Mouse (Mus musculus): ENCODE measurements around the gene Oprm1.

The Oprm1 gene

GRCm38 (mm10) chr10:6895796-6896195 lies 137.5 kb downstream of the Oprm1 start:
- no peak for DNase-seq (ENCODE audit: low spot score)

DNA sequence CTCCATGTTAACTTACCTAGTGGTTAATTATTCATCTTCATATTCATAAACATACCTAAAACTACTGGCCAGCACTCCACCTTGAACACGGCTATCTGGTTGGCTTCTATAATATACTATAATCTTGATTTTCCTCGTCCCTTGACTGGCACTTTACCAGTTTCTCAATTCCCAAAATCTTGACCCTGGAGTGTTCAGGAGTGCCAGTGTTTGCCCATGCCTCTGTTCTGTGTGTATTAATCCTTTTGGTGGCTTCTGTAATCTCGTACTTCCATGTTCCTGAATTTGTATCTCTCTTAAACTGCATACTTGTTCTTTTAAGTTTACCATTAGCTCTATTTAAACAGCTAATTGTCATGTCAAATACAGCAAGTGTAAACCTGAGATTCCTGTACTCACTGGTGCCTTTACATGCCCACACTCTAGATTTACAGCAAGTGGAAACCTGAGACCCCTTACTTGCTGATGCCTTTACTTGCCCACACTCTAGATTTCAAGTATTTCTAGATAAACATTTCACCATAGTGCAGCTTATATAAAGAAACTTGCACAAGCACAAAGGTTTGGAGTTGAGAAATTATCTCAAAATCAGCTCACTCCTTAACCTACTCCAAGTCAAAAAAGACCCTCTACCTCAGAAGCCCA lies 138.5 kb downstream of the Oprm1 start:
- no peak for DNase-seq (ENCODE audit: low spot score)

DNA sequence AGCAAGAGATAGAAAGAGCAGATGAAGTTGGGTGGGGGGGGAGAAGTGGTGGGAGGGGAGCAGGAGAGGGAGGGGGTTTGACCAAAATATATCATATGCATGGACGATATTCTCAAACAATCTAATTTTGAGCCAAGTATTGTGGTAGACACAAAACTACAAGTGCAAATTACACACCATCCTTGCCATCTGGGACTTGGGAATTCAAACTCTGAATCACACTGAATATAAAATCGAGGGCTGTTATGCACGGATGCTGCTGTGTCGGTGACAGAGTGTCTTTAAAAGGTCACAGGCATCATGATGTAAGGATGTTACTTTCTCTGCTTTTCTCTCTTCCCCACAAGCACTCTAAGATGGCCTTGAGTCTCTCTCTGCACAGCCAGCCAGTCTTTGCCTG lies 141.8 kb downstream of the Oprm1 start:
- DNase-seq (ENCODE audit: low spot score), result no peak

DNA sequence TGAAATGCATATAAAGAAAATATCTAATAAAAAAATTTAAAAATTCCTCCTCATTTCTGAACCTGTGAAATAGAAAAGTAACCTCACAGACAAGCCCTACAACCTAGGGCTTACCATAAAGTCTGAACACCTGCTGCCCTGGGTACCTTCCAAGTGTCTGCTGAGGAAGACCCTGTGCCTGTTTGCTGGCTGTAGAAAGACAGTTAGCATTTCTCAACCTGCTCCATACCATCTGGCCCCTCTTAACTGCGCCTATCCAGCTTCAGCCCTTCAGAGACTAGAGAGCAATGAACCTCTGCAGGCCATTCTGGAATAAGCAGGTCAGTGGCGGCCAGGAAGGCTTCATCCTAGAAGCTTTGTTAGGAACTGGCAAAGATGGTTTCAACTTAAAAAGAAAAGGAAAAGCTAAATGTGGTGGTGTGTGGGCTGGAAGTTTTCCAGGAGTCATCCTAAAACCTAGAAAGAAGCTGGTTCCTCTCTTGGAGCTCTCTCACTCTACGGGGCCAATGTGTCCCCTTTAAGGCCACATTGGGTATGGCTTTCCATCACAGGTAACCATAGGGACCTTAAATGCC lies 143.6 kb downstream of the Oprm1 start:
- no peak for DNase-seq (ENCODE audit: low spot score)

DNA sequence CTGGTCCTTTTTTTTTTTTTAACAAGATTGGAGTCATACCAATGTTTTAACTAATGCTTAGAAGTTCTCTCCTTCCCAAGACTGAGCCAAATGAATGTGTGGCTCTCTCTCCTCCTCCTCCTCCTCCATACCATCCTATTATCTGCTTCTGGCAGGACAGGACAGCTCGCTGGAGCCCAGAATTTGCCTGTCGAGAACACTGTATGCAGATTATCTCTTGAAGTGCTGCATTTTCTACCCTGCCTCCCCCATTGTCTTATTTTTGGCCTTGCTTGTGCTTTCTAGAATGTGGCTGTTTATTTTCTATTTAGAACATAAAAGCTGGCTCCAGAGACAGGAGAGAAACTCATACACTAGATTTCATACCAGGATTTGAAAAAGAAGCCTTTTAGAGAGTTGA lies 151.5 kb downstream of the Oprm1 start:
- no peak for DNase-seq (ENCODE audit: low spot score)

- no peak for DNase-seq (ENCODE audit: low spot score)
Observed at GRCm38 (mm10) chr10:6915991-6916390, 157.7 kb downstream of the Oprm1 start.

DNA sequence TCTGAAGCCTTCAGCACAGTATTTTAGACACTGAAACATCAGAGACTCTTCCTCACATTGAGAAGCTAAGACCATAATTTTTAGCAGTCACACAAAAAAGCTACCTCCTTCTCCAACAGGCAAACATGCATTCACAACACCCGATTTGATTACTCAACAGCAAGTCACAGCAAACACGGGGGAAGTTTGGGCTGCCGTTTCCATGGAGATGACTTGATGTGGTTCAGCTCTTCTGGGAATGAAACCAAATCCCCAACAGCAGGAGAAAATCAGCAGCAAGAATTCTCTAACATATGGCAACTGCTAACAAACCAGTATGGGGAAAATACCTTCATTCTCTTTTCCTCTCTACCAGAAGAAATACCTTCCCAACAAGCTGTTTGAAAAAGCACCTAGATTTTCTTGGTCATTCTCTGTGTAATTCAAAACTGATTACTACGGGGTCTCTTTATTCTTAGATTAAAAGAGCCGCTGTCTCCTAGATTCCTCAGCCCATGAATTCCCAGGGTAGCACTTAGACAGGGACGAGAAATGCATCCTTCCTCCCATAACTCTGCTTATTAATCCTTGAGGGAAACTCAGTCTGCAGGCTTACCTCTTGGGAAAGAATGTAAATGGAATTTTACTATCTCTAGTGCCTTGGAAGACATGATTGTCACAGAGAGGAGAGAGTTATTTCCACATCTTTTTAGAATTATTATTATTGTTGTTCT lies 158.4 kb downstream of the Oprm1 start:
- no peak for DNase-seq (ENCODE audit: low spot score)

DNA sequence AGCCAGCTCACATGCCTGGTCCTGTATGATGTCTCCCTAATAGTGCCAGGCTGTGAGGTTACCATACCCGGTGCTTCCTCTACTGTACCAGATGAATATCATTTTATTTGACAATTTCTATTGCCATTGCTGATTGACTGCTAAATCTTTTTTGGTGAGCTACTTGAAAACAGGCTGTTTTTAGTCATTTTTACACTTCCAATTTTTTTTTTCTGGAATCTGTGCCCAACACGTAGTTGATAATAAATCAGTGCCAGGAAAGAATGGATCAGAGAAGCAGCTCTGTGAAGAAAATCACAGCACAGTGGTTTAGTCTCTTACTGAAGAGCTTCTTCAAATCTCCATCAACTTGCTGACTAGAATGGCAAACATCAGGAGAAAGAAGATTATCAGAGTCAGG lies 168.4 kb downstream of the Oprm1 start:
- DNase-seq (ENCODE audit: low spot score), result no peak

GRCm38 (mm10) chr10:6927600-6928223 lies 169.4 kb downstream of the Oprm1 start:
- DNase-seq (ENCODE audit: low spot score), result no peak

DNA sequence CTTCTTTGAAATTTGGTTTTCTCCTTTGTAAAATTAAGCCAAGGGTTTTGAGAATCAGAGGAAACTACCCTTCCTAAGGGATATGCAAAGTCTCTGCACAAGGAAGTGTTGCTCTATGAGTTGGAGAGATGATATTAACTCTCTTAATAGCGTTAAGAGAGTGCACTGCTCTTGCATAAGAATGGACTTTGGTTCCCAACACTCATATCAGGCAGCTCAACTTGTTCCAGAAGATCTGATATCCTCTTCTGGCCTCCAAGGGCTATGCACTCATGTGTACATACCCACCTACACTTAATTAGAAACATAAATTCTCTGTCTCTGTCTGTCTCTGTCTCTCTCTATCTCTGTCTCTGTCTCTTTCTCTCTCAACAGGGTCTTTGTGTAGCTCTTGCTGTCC lies 170.6 kb downstream of the Oprm1 start:
- no peak for DNase-seq (ENCODE audit: low spot score)

DNA sequence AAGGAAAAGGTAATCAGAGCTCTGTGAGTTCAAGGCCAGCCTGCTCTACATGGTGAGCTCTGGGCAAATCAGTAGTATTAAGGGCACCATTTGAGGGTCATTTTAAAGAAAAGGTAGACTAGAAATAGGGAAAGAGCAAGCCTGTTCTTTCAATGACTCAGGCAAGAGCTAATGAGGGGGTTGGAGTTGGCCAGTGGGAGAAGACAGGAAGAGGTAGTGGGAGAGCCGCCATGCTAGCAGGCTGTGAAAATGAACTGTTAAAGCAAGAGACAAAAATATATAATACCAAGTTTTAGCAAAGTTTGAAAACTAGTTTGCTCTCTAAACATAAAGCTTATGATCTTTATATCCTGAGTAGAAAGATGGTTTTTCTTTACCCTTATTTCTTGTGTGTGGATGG lies 172.1 kb downstream of the Oprm1 start:
- no peak for DNase-seq (ENCODE audit: low spot score)

DNA sequence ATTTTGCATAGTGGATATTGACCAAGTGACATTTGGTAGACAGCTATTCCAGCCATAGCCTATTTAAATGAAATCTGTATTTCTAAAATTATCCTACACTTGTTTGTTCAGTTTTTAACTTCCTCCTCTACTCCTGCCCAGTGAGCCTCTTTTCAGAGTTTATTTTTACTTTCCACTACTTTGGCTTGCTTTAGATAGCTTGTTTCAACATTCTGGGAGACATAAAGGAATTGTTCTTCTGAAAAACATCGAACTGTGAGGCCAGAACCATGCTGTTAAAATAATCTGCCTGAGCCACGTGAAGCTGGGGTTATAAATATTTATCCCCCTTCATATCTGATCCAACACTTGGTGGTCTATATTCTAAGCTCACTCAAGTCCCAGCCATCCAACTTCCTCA lies 172.6 kb downstream of the Oprm1 start:
- no peak for DNase-seq (ENCODE audit: low spot score)

GRCm38 (mm10) chr10:6934776-6935175 lies 176.5 kb downstream of the Oprm1 start:
- no peak for DNase-seq (ENCODE audit: low spot score)

- DNase-seq (ENCODE audit: low spot score), result no peak
Observed at GRCm38 (mm10) chr10:6936671-6937425, 178.5 kb downstream of the Oprm1 start.

- DNase-seq (ENCODE audit: low spot score), result no peak
Observed at GRCm38 (mm10) chr10:6953115-6953514, 194.8 kb downstream of the Oprm1 start.

DNA sequence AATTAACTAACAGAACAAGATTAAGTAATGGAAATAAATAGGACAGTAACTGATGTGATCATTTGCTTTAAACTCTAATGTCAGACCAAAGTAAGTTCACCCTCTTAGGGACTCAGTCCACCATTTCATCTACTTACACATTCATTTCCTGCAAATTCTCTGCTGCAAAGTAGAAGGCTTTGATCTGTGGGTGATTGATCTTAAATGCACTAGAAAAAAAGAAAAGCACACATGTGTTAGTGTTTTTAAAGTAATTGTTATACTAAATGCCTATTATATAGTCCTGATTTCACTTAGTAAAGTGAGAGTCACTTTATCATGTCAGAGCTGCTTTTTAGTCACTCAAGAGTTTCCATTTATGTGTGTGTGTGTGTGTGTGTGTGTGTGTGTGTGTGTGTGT lies 196.2 kb downstream of the Oprm1 start:
- DNase-seq (ENCODE audit: low spot score), result no peak

GRCm38 (mm10) chr10:6956357-6956756 lies 198.1 kb downstream of the Oprm1 start:
- DNase-seq (ENCODE audit: low spot score), result no peak

DNA sequence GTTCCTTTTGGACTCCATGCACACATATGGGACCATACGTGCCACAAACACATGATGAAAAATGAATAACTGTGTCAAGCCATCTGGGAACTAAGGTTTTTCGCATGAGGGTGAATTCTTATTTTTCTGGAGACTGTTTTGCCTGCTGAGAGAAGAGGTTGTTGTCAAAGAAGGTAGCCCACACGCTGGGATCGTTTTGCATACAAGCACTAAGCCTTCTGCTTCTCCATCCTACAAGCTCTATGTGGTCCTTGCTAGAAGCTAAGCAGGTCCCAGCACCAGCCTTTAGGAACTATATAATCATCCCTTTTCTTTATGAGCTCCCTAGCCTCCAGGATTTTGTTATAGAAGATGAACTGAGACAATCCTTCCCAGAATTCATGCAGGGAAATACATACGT lies 200.5 kb downstream of the Oprm1 start:
- DNase-seq (ENCODE audit: low spot score), result no peak

- DNase-seq (ENCODE audit: low spot score), result no peak
Observed at GRCm38 (mm10) chr10:6967588-6968242, 209.4 kb downstream of the Oprm1 start.

GRCm38 (mm10) chr10:6968334-6968733 lies 210.0 kb downstream of the Oprm1 start:
- DNase-seq (ENCODE audit: low spot score), result no peak

DNA sequence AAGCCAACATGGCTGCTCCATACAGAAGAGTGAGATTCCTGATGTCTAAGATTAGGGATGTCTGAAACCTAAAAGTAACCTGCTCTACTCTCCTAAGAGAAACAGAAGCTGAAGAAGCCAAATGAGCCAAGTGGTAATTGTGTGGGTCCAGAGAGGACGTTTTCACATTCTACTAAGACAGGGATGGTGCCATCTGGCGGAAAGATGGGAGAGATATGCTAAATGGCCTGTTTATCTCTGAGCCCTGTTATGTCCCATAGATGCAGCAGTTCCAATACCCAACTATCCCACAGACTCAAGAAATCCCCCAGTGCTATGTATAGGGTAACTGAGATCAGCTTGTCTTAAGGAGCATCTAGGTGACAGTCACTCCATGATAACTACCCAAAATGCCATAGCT lies 219.5 kb downstream of the Oprm1 start:
- DNase-seq (ENCODE audit: low spot score), result no peak

DNA sequence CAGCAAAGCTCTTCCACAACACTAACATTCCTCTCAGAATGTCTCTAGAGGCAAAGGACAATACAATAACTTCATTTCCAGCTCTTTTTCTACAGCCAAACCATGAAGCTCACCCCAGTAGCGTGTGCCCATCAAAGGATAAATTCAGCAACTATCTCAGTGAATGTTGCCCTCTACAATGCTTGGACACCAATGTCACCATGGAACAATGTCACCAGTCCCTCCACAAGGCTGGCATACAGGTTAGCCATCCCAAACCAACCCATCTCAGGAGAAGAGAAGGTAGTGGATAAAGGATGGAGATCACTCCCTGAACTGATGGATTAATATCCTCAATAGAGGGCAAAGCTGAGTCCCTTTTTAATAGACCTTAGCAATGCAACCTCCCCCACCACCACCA lies 220.4 kb downstream of the Oprm1 start:
- DNase-seq (ENCODE audit: low spot score), result no peak

Data from testis, postnatal 10 days (tissue).